Mouse (Mus musculus) adrenal gland, adult 2 months (tissue): ENCODE data around the gene Prkce. TPM values are rescaled to one million over a fixed set of nuclear protein-coding genes. Genes with fewer than 3 reads are reported as not detected.

Source experiments
- DNase-seq: peaks from one replicate; pipeline ENCODE4 v3.0.0; 2021
- polyA plus RNA-seq: library from polyadenylated mRNA; depleted of rRNA; stranded (reverse); fragments of >200 nt; gene quantifications from 2 replicates; pipeline ENCODE4 v1.2.3, GENCODE M21; 2012
- total RNA-seq, 2 experiments: library from RNA; stranded (reverse); gene quantifications; 2 replicates each; pipeline ENCODE4 v1.2.3; 2021

Prkce gene
- total and polyA plus RNA-seq, 3 experiments: 4.5 to 20.5 (median 17.5) TPM

- DNase-seq: peak; percentile 18
These were observed 133.4 kb downstream of the Prkce start for GRCm38 (mm10) chr17:86300774-86301595.

DNA sequence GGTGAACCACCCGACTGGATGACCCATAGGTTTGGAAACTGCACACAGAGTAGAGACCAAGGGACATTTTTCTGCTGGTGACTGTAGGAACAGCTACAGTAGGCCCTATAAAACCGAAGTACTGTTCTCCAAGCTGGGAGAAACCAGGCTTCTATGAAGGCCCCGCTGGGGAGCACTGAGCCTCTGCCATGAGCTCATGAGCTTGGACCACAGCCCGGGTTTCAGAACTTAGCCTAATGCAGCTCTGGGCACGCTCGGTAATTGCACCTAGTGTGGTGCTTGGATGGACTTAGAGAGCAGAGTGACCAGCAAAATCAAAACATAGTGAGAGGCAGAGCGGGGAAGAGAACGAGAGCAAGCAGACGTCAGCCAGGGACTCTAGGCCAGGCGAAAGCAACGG, 134.7 kb downstream of the Prkce start:
- peak; percentile 20 for DNase-seq

DNA sequence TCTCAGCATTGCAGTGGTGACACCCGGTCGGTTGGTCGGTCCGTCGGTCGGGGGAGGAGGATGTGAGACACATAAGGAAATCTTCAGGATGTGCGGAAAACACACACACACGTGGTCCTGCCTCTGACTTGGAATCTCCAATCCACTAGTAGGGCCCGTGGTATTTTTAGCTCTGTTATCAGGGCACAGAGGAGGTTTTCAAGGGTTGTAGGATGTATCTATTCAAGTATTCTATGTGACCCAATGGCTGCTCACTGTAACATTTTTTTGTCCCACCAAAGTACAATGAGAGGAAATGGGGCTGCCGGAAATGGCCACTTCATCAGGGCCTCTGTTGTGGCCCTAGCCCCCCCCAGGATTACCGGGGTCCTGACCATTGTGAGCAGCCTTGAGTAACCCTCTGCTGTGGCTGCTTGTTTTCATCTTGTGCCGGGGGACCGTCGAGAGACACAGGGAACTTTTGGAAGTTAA, 135.3 kb downstream of the Prkce start:
- peak; percentile 55 for DNase-seq

- DNase-seq: no peak
These were observed 136.0 kb downstream of the Prkce start for GRCm38 (mm10) chr17:86303401-86304243.

- no peak for DNase-seq
These were observed 137.5 kb downstream of the Prkce start for GRCm38 (mm10) chr17:86304923-86305630.

DNA sequence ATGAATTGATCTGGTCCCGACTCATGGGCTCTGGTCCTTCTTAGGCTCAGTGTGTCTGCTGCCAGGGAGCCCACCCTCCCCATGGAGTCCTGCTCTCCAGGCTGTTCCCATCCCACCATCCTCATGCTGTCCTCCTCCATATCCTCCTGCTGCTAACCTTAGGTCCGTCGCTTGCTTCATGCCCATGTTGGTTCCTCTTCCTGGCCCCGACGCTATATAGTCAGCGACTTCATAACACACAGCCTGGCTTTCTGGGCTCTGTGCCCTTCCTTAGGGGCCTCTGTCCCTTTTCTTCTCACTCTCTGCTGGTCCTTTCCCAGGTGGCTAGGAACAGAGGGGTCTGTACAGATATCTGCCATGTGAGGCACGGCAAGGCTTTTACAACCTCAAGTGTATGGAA, 138.6 kb downstream of the Prkce start:
- DNase-seq: no peak

DNA sequence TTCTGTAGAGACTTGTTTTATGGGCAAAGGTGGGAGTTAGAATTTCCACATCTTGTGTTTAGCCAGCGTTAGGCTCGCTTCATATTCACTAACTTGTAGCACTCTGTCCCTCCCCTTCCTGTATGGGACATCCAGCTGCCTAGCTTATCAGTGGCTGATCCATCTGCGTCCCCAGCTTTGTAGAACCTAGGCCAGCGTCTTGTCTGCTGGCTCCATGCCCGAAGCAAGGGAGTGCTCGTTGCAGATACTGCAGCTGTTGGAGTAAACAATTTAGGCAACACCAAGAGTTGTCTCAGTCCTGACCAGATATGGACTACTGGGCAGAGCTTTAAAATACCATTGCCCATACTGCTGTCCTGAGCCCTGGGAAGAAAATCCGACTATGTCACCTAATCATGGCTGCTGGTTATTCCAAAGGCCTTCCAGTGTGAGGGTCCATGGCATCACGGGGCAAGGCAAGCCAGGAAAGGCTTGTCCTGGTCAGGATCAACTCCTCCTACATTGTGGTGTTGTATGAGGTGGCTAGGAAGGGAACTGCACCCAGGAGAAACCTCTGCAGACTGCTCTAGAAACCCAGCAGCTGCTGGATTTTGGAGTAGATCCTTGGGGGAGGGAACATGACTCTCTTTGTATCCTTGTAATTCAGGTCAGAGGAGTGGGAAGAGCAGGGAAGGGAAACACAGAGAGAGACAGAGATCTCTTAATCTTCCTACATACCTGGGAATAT, 146.0 kb downstream of the Prkce start:
- DNase-seq: no peak

GRCm38 (mm10) chr17:86315874-86316273, 148.3 kb downstream of the Prkce start:
- DNase-seq: no peak

DNA sequence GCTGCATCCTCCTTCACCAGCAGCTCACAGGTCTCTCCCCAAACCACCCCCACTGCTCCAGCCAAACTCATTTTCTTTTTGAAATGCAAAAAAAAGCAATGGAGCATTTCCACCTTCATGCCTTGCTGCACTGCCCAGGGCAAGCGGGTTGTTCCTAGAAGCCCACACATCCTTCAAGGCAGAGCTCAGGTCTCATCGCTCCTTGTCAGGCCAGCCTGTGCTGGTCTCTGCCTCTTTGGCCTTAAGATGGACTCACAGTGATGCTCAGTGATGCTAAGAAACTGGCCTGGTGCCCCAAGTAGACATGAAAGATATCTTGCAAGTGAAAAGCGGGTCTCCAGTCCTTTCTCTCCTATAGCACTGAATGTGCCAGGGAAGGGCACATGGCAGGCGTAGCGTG, 149.2 kb downstream of the Prkce start:
- no peak for DNase-seq

DNA sequence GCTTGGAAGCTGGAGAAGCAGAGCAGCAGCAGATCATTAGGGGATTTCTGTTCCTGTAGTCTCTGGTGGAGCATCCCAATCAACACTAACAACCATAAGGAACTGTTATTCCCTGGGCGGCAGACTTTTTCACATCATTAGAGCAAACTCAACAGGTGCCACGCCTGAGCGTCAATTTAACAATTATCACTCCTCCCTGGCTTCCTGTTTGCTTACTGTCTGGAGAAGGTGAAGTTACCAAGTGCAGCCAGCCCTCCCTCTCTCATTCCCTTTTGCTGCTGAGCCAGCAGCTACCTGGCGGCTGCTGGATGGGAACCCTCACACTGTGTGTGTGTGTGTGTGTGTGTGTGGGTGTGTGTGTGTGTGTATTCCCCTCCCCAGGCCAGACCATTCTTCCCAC, 149.6 kb downstream of the Prkce start:
- no peak for DNase-seq

GRCm38 (mm10) chr17:86319967-86320602, 152.5 kb downstream of the Prkce start:
- no peak for DNase-seq

- DNase-seq: no peak
These were observed 155.3 kb downstream of the Prkce start for GRCm38 (mm10) chr17:86322840-86323239.

GRCm38 (mm10) chr17:86323310-86323709, 155.7 kb downstream of the Prkce start:
- DNase-seq: no peak

- no peak for DNase-seq
These were observed 156.5 kb downstream of the Prkce start for GRCm38 (mm10) chr17:86323909-86324686.

DNA sequence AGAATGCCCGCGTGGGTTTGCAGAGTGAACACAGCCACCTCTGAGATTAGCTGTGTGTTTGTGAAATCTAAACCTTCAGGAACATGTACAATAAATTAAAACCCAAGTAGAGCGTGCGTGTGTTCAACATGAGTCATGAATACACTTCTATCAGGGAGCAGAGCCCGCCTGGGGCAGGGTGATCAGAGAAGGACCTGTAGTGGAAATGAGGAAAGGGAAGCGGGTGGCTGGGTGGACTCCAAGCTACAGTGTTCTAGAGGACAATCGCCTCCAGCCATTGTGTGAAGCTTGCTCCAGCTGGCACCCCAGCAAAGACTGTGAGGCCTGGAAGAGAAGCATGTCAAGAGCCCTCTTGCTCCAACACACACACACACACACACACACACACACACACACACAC, 157.2 kb downstream of the Prkce start:
- no peak for DNase-seq

- DNase-seq: no peak
These were observed 157.7 kb downstream of the Prkce start for GRCm38 (mm10) chr17:86325317-86325716.

- DNase-seq: no peak
These were observed 160.4 kb downstream of the Prkce start for GRCm38 (mm10) chr17:86327958-86328357.

DNA sequence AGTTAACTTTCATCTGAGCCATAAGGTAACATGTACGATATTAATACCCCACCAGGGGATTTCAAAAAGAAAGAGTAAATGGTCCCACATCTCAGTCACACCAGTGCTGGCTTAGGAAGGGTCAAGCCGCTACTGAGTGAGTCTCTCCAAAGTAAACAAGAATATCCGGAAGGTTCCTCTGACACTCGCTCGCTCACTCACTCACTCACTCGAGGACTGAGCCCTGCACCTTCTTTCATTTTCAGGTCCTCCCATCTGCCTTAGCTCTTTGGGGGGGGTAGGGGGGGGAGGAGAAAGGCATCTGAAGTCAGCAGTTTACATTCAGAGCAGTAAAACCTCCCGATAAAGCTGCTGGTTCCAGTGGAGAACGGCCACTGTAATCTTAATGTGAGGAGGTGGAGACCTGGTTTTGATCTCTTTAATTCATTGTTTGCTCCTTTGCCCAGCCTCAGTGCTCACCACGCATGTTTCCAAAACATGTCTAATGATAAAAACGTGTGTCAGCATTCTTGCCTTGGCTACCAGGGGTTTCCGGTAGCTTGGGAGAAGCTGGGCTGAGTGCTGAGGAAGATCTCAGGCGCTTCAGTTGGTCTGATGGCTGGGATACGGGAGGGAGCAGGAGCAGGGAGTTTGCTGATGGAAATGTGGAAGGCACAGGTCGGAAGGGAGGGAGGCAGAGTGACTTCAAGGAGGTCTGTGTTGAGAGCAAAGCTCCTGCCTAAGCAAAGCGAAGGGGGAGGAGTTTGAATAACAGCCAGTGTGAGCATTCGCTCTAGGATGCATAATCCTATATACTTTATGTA, 161.9 kb downstream of the Prkce start:
- DNase-seq: no peak
